Mouse (Mus musculus): ENCODE data around the gene Echdc3.

Gene Echdc3

DNA sequence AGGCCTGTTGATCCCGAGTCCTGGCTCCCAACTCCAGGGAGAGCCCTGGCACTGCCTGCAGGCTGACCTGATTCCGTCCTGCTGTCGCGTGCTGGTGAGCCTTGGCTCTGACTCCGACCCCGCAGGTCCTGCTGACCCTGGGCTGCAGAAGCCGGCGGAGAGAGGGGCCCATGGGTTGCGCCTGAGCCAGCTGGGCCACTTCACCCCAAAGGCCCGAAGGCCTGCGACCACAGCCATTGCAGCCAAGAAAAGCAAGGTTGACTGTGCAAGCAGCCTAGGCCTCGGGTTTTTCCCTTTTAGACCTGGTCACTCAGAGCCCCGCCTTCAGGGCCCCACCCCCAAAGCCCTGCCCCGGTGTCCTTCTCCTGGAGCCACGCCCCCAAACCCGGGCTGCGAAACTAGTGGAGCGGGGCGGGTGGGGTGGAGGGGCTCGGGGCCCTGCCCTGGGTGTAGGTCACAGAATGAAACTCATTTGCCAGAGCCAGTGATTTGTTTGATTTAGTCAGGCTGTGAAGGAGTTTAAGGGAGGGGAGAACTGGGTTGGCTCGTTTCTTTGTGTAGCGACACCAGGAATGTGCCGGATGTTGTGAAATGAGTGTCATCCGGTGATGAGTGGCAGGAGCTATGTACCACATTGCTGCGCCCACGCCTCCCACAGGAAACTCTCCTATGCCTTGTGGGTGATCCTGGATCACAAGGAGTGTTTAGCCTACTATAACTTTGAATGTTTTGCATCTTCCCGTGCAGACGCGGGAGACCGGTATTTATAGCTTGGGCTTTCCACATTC is at the start of gene Echdc3:
Echdc3 (minus strand) TSS at position 310 of the 788 bp plus-strand sequence.
- DNase-seq (ENCODE audit: low read depth, low spot score), result peak; percentile 60

DNA sequence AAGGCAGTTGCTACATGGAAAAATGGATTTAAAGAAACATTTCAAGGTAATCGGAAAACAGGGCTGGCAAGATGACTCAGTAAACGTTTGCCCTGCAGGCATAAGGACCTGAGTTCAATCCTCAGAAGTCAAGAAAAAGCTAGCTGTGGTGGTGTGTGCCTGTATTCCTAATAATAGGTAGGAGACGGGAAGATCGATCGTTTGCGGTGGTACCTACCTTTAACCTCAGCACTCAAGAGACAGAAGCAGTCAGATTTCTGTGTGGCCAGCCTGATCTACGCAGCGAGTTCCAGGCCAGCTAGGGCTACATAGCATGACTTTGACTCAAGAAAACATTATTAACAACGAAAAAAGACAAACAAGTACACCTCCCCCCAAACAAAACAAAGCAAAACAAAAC is 48.9 kb upstream of the Echdc3 start:
- no peak for DNase-seq (ENCODE audit: low read depth, low spot score)

DNA sequence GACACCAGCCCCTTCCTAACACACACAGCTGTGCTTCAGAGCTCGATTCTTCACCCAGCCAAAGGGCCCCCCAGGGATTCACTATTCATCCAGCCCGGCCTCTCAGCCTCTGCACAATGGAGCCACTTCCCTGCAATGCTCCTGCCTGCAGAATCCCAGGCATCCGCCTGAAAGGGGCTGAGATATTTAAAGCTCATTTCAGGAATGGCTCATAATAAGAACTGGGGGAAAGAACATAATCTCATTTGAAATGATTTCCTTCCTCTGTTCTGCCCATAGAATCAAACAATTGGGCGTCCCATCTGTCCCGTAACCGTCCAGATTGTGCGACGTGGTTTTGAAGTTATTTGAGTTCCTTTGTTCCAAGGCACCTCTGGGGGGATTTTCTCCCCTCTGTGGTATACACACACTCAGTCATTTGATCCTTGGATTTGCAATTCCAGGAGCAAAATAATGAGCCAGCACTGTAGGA is 48.4 kb upstream of the Echdc3 start:
- no peak for DNase-seq (ENCODE audit: low read depth, low spot score)

DNA sequence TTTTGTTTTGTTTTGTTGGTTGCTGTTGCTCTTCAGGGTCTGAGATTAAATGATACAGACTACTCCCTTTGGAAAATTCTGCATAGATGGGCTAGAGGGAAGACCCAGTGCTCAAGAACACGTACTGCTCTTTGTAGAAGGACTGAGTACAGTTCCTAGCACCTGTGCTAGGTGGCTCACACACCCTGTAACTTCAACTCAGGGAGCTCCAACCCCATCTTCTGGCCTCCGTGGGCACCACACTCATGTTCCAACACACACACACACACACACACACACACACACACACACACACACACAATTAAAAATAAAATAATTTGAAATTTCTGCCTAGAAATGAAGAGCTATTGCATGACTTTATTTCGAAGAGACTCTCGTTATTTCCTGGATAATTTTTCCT is 47.8 kb upstream of the Echdc3 start:
- no peak for DNase-seq (ENCODE audit: low read depth, low spot score)

DNA sequence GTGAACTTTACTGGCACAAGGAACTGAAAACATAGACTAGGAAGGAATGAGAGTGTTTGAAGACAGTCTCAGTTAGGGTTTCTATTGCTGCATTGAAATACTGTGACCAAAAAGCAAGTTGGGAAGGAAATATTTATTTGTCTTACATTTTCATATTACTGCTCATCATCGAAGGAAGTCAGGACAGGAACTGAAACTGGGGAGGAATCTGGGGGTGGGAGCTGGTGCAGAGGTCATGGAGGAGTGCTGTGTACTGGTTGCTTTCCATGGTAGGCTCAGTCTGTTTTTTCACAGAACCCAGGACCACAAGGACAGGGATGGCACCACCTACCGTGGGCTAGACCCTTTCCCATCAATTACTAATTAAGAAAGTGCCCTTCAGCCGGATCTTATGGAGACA is 46.3 kb upstream of the Echdc3 start:
- no peak for DNase-seq (ENCODE audit: low read depth, low spot score)

DNA sequence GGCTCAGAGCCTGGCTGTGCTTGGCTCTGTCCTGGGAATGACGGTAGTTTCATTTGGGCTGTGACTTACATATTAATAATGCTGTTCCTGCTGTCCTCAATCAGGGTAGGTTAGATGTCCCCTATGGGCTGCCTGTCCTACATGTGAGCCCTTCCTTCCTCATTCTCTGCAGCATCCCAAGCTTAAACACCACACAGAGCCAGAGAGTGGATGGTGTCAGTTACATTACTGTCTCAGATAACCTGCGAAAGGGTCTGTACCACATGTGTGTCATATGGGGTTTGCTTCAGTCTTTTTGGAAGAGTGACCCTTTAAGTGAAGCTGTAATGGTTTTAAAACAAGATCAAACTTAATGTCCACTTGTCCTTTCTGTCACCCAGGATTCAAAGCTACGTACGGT is 45.2 kb upstream of the Echdc3 start:
- no peak for DNase-seq (ENCODE audit: low read depth, low spot score)

DNA sequence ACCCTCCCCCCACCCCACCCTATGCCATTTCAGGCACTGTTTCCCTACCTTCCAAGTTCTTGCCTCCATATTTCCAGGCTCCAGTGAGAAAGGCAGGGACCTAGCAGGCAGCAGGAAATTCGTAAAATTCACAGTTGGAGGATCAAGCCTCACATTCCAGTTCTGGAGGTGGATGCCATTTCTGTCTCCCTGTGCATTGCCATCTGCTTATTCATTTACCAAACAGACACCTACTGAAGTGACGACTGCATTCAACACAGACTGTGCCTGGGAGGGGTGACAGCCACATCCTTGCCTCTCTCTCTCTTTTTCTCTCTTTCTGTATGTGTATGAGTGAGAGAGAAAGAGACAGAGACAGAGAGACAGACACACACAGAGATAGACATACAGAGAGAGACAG is 44.3 kb upstream of the Echdc3 start:
- DNase-seq (ENCODE audit: low read depth, low spot score), result no peak

DNA sequence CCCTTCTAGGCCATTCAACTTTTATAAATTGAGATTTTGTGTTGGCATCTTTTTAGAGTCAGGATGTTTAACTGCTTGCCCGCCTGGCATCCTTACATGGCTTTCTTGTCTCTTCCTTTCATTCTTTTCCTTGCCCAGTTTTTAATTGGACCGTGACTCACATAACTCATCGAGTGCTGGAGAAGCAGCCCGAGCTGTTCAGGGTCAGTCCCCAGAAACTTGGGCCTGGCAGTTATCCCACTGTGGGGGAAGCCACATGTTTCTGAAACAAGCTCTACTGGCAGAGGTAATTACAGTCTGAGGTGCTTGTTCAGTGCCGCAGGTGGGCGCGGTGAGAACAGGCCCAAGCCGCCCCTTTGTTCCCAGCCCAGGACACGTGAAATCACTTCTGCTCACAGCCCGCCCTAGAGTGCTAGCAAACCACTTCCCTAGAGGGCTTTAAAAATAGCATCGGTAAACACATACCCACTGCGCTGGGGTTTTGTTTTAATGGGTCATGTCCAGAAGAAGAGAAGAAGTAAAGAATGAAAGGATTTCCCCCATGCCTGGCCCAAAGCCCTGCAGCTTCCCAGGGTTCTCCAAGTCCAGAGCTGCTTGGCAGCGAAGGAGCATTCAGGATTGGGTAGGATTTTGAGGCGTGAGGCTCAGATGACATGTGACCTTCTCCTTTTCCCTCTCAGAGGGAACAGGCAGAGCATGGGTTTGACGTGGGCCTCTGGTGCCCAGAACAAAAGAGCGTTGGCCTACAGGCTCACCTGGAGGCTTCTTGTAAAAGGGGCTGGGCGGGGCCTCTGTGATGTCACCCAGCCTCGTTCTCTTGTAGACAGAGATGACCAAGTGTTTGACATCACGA is 43.4 kb upstream of the Echdc3 start:
- DNase-seq (ENCODE audit: low read depth, low spot score), result no peak

DNA sequence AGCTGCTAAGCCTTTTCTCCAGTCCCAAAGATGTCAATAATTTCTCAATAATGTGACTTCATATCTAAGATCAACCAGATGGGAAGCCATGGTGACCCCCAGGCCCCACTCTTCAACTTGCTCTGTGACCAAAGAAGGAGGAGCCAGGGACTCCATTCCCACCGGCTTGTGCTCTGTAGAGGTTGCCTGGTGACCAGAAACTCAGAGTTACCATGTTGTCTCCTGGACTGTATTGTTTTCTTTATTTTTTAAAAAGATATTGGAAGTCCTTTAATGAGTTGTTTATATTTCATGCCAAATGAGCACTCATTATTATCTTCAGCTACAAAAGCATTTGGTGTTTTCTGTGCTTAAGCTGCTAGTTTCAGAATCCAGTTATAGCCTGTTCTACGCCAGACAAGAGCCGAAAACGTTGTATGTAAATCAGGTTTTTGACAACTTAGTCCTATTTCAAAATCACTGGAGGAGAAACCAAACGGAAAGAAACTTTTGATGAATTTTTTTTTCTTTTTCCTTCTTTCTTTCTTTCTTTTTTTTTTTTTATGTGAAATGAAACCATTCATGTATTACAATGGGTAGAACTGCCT is 42.7 kb upstream of the Echdc3 start:
- no peak for DNase-seq (ENCODE audit: low read depth, low spot score)

DNA sequence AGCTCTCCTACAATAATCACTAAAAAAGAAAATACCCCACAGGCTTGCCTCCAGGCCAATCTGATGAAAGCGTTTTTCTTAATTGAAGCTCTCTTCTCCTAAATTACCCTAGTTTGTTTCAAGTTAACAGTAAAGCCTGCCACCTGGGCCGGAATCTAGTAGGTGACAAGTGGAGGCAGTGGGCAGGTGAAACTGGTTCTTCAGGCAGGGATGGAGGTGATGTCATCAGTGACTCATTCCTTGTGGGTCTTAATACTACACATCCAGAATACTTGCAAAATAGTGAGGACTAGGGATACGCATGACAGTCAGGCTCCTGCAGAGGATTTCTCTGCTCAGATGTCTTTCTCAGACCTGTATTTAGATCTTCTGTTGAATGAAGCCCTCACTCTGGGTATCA is 39.7 kb upstream of the Echdc3 start:
- DNase-seq (ENCODE audit: low read depth, low spot score), result no peak

DNA sequence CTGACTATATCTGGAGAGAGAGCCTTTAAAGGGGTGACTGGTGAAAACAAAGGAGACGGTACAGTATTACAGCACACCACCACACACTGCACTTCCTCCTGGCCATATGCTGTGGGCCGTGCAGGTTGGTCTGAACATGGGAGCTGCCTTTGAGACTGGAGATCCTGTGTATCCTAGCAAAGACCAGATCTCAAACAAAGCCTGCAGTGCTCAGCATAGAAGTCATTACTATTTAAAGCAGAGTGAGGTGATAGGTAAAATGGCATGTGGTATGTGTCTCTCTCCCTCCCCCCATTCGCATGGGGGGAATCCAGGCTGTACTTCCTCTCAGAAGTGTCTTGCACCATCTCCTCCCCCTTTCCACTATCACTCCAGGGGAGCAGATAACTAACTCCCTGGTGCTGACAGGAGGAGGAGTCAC is 38.3 kb upstream of the Echdc3 start:
- DNase-seq (ENCODE audit: low read depth, low spot score), result no peak

DNA sequence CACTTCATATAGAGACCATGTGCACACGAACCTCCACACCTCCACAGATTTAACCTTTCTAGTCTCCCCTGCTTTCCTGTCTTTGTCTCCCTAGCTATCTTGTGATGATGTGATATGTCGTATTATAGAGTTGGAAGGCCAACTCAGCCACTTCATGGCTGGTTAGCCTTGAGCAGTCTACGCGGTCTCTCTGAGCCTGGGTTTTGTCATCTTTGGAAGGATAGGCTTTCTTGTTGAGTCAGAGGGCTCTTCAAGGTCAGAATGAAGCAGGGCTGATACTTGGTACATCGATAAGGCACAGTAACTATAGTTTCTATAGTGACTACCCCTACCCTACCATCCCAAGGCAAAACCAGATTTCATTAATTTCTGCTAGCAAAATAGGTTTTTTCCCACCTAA is 28.6 kb upstream of the Echdc3 start:
- no peak for DNase-seq (ENCODE audit: low read depth, low spot score)

DNA sequence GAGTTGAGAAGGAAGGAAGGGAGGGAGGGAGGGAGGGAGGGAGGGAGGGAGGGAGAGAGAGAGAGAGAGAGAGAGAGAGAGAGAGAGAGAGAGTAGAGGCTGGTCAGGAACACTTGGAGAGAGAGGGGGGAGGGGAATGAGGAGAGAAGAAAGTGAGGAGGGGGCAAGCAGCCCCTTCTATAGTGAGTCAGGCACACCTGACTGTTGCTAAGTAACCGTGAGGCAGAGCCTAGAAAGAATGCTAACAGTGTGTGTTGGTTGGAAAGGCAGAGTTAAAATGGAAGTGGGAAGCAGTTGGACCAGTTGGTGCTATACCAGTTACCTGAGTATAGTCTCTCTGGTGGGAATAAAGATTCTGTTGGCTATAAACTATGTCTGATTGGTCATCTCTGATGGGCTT is 27.2 kb upstream of the Echdc3 start:
- DNase-seq (ENCODE audit: low read depth, low spot score), result no peak

DNA sequence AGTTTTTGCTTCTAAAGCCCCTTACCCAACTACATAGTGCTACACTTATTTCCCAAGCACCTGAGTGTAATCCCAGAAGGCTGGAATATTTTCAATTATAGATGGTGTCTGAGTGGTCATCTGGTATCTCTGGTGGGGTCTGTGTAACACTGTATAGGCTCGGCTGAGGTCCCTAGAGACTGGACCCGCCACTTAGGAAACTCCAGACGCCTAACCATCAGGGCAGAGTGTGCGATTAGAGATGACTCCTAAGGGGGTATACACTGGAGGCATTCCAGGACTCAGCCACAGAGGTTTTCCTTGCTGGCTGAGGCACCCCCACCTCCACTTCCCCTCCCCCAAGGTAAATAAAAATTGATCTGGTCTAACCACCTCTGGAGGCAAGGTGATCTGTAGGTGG is 26.5 kb upstream of the Echdc3 start:
- DNase-seq (ENCODE audit: low read depth, low spot score), result no peak

DNA sequence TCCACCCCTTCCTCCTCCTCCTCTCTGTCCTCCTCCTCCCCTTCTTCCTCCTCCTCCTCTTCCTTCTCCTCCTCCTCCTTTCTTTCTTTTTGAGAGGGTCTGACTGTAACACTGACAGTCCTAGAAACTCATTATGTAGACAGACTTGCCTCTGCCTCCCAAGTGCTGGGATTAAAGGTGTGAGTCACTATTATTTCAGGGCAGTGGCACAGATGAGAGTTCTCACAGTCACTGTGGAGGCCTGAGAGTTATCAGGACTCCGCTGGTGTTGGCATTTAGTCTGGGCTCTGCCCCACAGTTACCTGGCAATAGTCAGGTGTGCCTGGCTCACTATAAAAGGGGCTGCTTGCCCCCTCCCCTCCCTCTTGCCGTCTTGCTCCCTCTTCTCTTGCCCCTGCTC is 25.8 kb upstream of the Echdc3 start:
- no peak for DNase-seq (ENCODE audit: low read depth, low spot score)

DNA sequence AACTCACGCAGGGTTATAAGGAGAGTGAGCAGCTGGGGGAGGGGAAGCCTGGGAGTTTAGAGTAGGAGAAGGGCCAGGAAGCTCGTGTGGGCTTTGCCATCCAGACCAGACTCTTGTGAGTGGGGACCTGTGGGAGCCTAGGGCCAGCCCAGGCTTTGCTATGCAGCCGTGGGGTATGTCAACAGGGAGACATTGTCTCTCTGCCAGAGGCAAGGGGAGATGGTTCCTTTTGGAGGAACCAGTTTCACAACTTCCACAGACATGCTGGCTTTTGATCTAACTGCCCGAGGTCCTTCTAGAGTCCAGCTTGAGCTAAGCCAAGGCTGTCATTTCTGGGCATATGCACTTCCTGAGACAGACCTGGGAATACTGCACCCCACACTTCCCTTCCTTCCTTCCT is 25.4 kb upstream of the Echdc3 start:
- DNase-seq (ENCODE audit: low read depth, low spot score), result no peak

DNA sequence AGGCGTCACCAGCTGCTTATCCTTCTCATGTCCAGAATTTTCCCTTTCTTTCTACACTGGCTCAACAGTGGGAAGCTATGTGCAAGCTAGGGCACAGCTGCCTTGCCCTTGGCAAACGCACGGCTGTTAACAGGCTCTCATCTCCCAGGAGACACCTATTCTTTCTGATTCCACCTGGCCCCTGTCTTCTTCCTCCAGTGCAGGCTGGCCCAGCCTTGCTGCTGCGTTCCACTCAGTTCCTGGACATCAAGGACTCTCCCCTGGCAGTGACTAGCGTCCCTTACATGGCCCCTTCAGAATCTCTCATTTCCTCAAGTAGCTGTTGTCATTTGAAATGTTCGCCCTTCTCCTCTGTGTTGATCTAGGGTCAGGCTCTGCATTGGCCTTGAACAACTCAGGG is 20.5 kb upstream of the Echdc3 start:
- no peak for DNase-seq (ENCODE audit: low read depth, low spot score)

DNA sequence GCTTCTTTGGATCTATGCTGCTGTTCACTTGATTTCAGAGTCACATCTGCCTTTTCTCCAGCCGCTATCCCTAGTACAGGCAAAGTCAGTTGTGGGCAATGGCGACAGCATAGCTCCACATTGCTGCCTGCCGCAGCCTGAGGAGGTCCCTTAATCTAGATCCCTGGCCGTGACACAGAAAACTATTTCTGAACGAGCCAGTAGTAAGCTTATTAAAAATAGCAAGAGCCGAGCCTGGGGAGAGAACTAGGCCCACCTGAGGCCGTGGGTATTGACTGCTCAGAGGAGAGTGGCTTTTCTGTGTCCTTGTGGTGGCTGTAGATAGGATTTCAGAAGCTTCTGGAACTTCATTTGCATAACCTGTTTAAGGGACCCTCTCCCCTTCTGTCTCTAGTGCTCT is 19.9 kb upstream of the Echdc3 start:
- DNase-seq (ENCODE audit: low read depth, low spot score), result no peak

DNA sequence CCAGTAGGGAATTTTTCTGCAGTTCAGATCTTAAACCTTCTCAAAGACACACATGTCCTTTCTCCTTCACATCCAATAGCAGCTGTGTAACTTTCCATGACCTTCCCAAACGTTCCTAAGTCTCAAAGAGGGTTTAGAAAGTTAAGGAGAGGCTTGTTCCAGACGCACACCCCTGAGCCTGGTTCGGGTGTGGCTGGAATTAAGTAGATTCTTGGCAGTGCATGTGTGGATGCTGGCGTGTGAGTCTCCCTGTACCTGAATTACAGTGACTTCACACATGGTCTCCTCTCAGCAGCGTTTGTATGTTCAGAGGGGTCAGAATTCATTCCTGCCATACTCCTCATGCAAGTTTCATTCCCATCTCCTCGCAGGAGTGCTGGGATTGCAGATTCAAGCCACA is 18.0 kb upstream of the Echdc3 start:
- no peak for DNase-seq (ENCODE audit: low read depth, low spot score)

DNA sequence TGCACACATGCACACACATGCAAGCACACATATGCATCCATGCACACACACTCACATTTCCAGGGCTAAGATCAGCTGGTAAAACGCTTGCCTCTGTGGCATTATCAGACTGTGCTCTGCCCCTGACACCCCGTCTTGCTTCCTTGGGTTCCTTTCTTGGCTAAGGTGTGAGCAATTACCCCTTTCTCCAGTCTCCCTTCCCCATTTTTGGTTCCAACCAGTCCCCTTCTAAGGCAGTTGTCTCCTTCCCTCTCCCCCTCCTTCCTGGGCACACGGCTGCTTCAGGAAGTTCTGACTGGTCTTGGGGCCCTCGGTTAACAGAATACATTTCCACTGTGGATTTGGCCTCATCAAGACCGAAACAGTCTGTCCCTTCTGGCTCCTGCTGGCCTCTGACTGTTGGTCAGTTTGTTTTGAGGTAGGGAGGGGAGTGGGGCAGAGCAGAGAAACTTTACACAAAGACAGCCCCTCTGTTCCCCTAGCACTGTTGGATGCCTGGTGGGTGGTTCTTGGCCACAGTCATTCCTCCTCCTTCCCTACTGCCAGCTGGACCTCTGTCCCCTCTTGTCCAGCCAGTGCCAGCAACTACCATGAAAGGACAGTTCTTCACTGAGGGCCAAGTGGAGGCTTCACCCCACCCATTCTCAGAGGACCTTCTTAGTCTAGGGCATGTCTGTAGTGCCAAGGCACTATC is 16.9 kb upstream of the Echdc3 start:
- no peak for DNase-seq (ENCODE audit: low read depth, low spot score)

DNA sequence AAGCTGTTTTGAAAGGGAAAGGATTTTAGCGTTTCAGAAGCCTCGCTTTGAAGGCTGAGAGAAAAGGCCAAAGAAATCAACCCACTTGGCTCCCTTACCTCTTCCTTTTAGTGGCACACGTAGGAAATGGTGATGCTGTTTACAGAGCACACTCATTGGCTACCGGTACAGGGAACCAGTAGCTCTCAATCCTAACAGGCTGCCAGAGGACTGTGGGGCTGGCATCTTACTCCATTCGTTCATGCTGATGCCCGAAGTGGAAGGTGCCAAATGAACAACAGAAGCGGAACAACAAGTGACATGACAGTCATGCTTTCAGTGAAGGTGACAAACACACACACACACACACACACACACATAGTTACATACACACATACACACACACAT is 14.2 kb upstream of the Echdc3 start:
- DNase-seq (ENCODE audit: low read depth, low spot score), result no peak

All from retina, postnatal 7 days (tissue).